ENCODE assay signal across 18 mouse cellular contexts in the genomic region with DNA sequence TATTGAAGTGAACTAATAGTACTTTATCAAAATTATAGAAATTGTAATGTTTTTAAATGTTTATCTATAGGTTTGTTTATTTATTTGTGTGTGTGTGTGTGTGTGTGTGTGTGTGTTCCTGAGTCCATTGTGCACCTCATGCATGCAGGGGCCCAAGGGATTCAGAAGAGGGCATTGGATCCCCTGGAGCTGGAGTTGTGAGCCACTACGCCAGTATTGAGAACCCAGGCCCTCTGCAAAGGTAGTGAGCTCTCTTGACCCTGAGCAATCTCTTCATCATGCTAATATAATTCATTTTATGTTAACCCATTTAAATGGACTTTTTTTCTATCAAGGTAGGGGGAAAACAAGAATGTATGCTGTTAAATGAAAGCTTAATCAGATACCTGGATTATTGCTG.
"Had no signal": no experiment of that assay in that cellular context is flagged by ENCODE, and none has a peak within 500 bp of the region (broad histone marks: within the 10 kb centered on the region; RNA-seq: fewer than 3 reads in every experiment).

No protein-coding gene starts in this region.

- H3K9me3 ChIP-seq: liver, embryonic 15.5 days; lung, embryonic 15.5 days; midbrain, embryonic 13.5 days; midbrain, embryonic 15.5 days; neural tube, embryonic 12.5 days; stomach, embryonic 15.5 days had no signal

- H3K9ac ChIP-seq: liver, embryonic 15.5 days; liver, postnatal 0 days; lung, embryonic 15.5 days; midbrain, embryonic 13.5 days; midbrain, embryonic 15.5 days; neural tube, embryonic 12.5 days; stomach, embryonic 15.5 days had no signal

- H3K4me1 ChIP-seq: liver, embryonic 15.5 days; lung, embryonic 15.5 days; megakaryocyte, embryonic 14.5 days; midbrain, embryonic 13.5 days; midbrain, embryonic 15.5 days; neural tube, embryonic 12.5 days; stomach, embryonic 15.5 days had no signal

- H3K36me3 ChIP-seq: liver, embryonic 15.5 days; lung, embryonic 15.5 days; midbrain, embryonic 13.5 days; midbrain, embryonic 15.5 days; neural tube, embryonic 12.5 days; stomach, embryonic 15.5 days had no signal

- H3K27me3 ChIP-seq: liver, embryonic 15.5 days; lung, embryonic 15.5 days; megakaryocyte, embryonic 14.5 days; midbrain, embryonic 13.5 days; midbrain, embryonic 15.5 days; neural tube, embryonic 12.5 days; stomach, embryonic 15.5 days had no signal

- ATAC-seq: liver, postnatal 0 days; lung, postnatal 0 days; midbrain, embryonic 13.5 days; midbrain, embryonic 15.5 days had no signal

- H3K4me3 ChIP-seq: liver, embryonic 15.5 days; lung, embryonic 15.5 days; megakaryocyte, embryonic 14.5 days; midbrain, embryonic 13.5 days; midbrain, embryonic 15.5 days; neural tube, embryonic 12.5 days; stomach, embryonic 15.5 days had no signal

- H3K27ac ChIP-seq: liver, embryonic 15.5 days; lung, embryonic 15.5 days; macrophage; midbrain, embryonic 13.5 days; midbrain, embryonic 15.5 days; neural tube, embryonic 12.5 days; stomach, embryonic 15.5 days; stomach, postnatal 0 days had no signal

- DNase-seq: liver, postnatal 0 days; lung, adult 2 months; lung, postnatal 14 days; lung, postnatal 36 days; right cerebral cortex, postnatal 14 days; thymus, adult 2 months; thymus, postnatal 25 days; thymus, postnatal 4 days had no signal

- H3K4me2 ChIP-seq: liver, embryonic 15.5 days; lung, embryonic 15.5 days; midbrain, embryonic 13.5 days; midbrain, embryonic 15.5 days; neural tube, embryonic 12.5 days; stomach, embryonic 15.5 days had no signal
